Mouse (Mus musculus) kidney, postnatal 0 days (tissue): ENCODE results near the gene Gpr132. TPM values are rescaled to one million over a fixed set of nuclear protein-coding genes. Genes with fewer than 3 reads are reported as not detected.
"Not testable (repeated sequence)": the region's sequence is repeated elsewhere in the genome, so short reads cannot be mapped to it uniquely, and the experiment has no call there.

Experiments
- ATAC-seq: fragments of 200-750 bp; cut with Nextera tagmentation; replicated peaks from 2 replicates; pipeline ENCODE4 v1.8.0; 2017; ENCODE audit warnings: low read depth, moderate number of reproducible peaks, moderate TSS enrichment, moderate library complexity; ENCODE audit not compliant: low FRiP score
- DNase-seq: peaks from one replicate; pipeline ENCODE4 v3.0.0-alpha.2; 2016; ENCODE audit warnings: low spot score
- H3K27ac ChIP-seq: fragments of 300-500 bp; sonication (generic); 2 replicates; pipeline ENCODE4 v1.5.1; 2014; ENCODE audit warnings: mild to moderate bottlenecking
- H3K27me3 ChIP-seq: fragments of 300-500 bp; sonication (generic); 2 replicates; pipeline ENCODE4 v1.6.1; 2014; ENCODE audit warnings: low read length, mixed read lengths; ENCODE audit not compliant: insufficient read depth
- H3K36me3 ChIP-seq: fragments of 300-500 bp; sonication (generic); 2 replicates; pipeline ENCODE4 v1.6.1; 2014; ENCODE audit warnings: low read length, mixed read lengths; ENCODE audit not compliant: insufficient read depth
- H3K4me1 ChIP-seq: fragments of 300-500 bp; sonication (generic); replicated peaks from 2 replicates; pipeline ENCODE4 v1.6.1; 2014; ENCODE audit warnings: antibody characterized with exemption, low read length, mixed read lengths; ENCODE audit not compliant: insufficient read depth
- H3K4me2 ChIP-seq: fragments of 300-500 bp; sonication (generic); 2 replicates; pipeline ENCODE4 v1.6.1; 2014; ENCODE audit warnings: mild to moderate bottlenecking, low read length, moderate library complexity, mixed read lengths
- H3K4me3 ChIP-seq: fragments of 300-500 bp; sonication (generic); replicated peaks from 2 replicates; pipeline ENCODE4 v1.5.1; 2014; ENCODE audit warnings: low read depth, low read length
- H3K9ac ChIP-seq: fragments of 300-500 bp; sonication (generic); 2 replicates; pipeline ENCODE4 v1.6.1; 2014; ENCODE audit warnings: low read depth, low read length
- H3K9me3 ChIP-seq: fragments of 300-500 bp; sonication (generic); replicated peaks from 2 replicates; pipeline ENCODE4 v1.6.1; 2016; ENCODE audit warnings: low read length, inconsistent platforms, mixed read lengths
- CTCF ChIP-seq: IDR thresholded peaks from 2 replicates; pipeline ENCODE4 v1.5.1; 2016; ENCODE audit warnings: antibody characterized with exemption, low read depth, mild to moderate bottlenecking, moderate library complexity
- WGBS: fragments of 180-500 bp; shearing (Covaris S2); extraction: QIAGEN DNeasy Blood & Tissue Kit; methylation state at CpG from one replicate; pipeline ENCODE4 v1.1.7; 2014; 5-methylcytosine and 5-hydroxymethylcytosine counted together
- polyA plus RNA-seq: library from polyadenylated mRNA; unstranded; fragments of >200 nt; fragmentation: Nextera tagmentation; extraction: Ambion mirVana; gene quantifications from 2 replicates; pipeline ENCODE4 v1.2.1, GENCODE M21; 2015

The Gpr132 gene
- polyA plus RNA-seq, 1 experiment from 2014 or later: 0.11 TPM

- H3K27me3 ChIP-seq: no peaks in the 10 kb centered on the region
- DNase-seq (no peak), ATAC-seq (no peak)
- no peak for TF ChIP-seq CTCF
- H3K9ac ChIP-seq: no peak overlapping the region
- no peaks in the 10 kb centered on the region for H3K9me3 ChIP-seq
- peaks cover 38% of the 10 kb centered on the region for H3K36me3 ChIP-seq
- no peak overlapping the region for H3K4me2 ChIP-seq
- no peak overlapping the region for H3K4me3 ChIP-seq
- H3K4me1 ChIP-seq: no peaks in the 10 kb centered on the region
- 79% methylated on average over 12 of the region's 12 CpGs for WGBS
- H3K27ac ChIP-seq: no peak overlapping the region
Measured at GRCm38 (mm10) chr12:112820401-112820999, 47.5 kb downstream of the Gpr132 start.

DNA sequence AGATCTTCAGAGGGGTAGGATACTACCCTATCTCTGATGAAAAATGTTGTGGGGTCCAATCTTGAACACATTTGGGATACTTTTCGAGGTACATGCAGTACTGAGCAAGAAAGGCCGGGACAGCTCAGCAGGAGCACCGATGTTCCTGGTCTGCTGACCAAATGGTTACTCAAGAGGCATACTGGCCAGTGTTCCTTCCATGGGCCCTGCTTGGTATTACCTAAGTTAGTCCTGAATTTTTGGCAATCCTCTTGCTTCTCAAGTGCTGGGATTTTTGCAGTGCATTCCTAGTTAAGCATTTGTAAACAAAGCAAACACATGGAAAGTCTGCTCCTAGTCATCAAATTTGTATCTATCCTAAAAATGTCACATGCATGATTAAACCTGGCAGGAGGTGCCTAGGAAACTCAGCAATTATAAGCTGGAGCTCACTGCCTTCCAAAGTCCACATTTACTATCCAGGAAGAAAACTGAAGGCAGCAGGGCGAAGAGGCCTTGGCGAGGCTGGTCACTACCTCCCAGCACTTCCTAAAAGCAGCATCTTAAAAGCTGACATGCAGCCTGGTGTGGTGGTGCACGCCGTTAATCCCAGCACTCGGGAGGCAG, 48.9 kb downstream of the Gpr132 start:
- TF ChIP-seq CTCF: no peak
- Histone ChIP-seq H3K27ac (no peak overlapping the region), H3K4me1 (no peaks in the 10 kb centered on the region), H3K9ac (no peak overlapping the region), H3K9me3 (no peaks in the 10 kb centered on the region), H3K36me3 (peaks cover 45% of the 10 kb centered on the region), H3K4me3 (no peak overlapping the region), H3K27me3 (no peaks in the 10 kb centered on the region), H3K4me2 (no peak overlapping the region)
- WGBS: 82% methylated on average over 8 of the region's 8 CpGs
- no peak for ATAC-seq
- no peak for DNase-seq

GRCm38 (mm10) chr12:112816866-112817265, 51.2 kb downstream of the Gpr132 start:
- 87% methylated on average over 7 of the region's 7 CpGs for WGBS
- H3K27ac ChIP-seq, H3K4me2 ChIP-seq, H3K9ac ChIP-seq, H3K27me3 ChIP-seq, DNase-seq, H3K4me3 ChIP-seq, H3K9me3 ChIP-seq, ATAC-seq, H3K4me1 ChIP-seq: not testable (repeated sequence)
- peaks cover 48% of the 10 kb centered on the region for H3K36me3 ChIP-seq

- no peaks in the 10 kb centered on the region for H3K9me3 ChIP-seq
- no peak overlapping the region for H3K4me2 ChIP-seq
- H3K36me3 ChIP-seq: peaks cover 42% of the 10 kb centered on the region
- 53% methylated on average over 4 of the region's 4 CpGs for WGBS
- H3K27ac ChIP-seq: no peak overlapping the region
- ATAC-seq (no peak), DNase-seq (peak; percentile 68)
- peaks cover 3% of the 10 kb centered on the region; the same call in 1 of the 2 replicates for H3K4me1 ChIP-seq
- TF ChIP-seq CTCF: peak; percentile 77
- H3K27me3 ChIP-seq: no peaks in the 10 kb centered on the region
- H3K9ac ChIP-seq: no peak overlapping the region
- no peak overlapping the region for H3K4me3 ChIP-seq
Measured at GRCm38 (mm10) chr12:112816294-112816693, 51.7 kb downstream of the Gpr132 start.

GRCm38 (mm10) chr12:112814682-112815470, 53.2 kb downstream of the Gpr132 start:
- DNase-seq (no peak), ATAC-seq (no peak)
- no peak overlapping the region for H3K9ac ChIP-seq
- 69% methylated on average over 14 of the region's 14 CpGs for WGBS
- peaks cover 5% of the 10 kb centered on the region; the same call in 1 of the 2 replicates for H3K4me1 ChIP-seq
- no peaks in the 10 kb centered on the region for H3K9me3 ChIP-seq
- no peak overlapping the region for H3K4me2 ChIP-seq
- H3K4me3 ChIP-seq: no peak overlapping the region
- H3K36me3 ChIP-seq: peaks cover 30% of the 10 kb centered on the region
- TF ChIP-seq CTCF: no peak
- H3K27me3 ChIP-seq: no peaks in the 10 kb centered on the region
- H3K27ac ChIP-seq: peak overlapping the region; percentile 8; the same call in 1 of the 2 replicates

DNA sequence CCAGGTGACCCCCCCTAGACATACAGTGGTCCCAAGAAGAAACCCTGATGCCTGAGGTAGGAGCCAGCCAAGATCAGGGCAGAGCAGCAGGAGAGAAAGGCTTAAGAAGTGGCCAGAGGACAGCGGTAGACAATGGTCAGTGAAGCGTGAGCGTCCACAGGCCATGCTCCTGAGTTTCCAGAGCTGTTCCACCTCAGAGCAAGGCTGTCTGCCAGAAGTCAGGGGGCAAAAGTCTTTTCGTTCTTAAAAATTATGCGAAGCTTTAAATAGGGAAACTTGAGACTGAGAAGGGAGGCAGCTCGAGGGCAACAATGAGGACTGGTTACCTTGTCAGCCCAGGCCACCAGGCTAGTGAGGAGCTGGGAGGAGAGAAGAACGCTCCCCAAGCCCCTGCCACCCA, 54.7 kb downstream of the Gpr132 start:
- Histone ChIP-seq H3K4me2 (no peak overlapping the region), H3K9me3 (no peaks in the 10 kb centered on the region), H3K4me1 (peaks cover 7% of the 10 kb centered on the region), H3K9ac (0 out of 2 replicates have a peak overlapping the region, but pooled peaks have one; percentile 27), H3K27ac (no peak overlapping the region), H3K4me3 (no peak overlapping the region), H3K27me3 (no peaks in the 10 kb centered on the region), H3K36me3 (peaks cover 16% of the 10 kb centered on the region)
- ATAC-seq (no peak), DNase-seq (no peak)
- no peak for TF ChIP-seq CTCF
- 71% methylated on average over 7 of the region's 7 CpGs for WGBS
